Mouse (Mus musculus): Measurements from ENCODE around the gene Gm28038. TPM values are rescaled to one million over a fixed set of nuclear protein-coding genes. Genes with fewer than 3 reads are reported as not detected.
A peak's percentile ranks its signal among the peaks of the same experiment; 100 is the strongest.

The Gm28038 gene
- polyA plus RNA-seq, 1 experiment from 2014 or later: not detected

DNA sequence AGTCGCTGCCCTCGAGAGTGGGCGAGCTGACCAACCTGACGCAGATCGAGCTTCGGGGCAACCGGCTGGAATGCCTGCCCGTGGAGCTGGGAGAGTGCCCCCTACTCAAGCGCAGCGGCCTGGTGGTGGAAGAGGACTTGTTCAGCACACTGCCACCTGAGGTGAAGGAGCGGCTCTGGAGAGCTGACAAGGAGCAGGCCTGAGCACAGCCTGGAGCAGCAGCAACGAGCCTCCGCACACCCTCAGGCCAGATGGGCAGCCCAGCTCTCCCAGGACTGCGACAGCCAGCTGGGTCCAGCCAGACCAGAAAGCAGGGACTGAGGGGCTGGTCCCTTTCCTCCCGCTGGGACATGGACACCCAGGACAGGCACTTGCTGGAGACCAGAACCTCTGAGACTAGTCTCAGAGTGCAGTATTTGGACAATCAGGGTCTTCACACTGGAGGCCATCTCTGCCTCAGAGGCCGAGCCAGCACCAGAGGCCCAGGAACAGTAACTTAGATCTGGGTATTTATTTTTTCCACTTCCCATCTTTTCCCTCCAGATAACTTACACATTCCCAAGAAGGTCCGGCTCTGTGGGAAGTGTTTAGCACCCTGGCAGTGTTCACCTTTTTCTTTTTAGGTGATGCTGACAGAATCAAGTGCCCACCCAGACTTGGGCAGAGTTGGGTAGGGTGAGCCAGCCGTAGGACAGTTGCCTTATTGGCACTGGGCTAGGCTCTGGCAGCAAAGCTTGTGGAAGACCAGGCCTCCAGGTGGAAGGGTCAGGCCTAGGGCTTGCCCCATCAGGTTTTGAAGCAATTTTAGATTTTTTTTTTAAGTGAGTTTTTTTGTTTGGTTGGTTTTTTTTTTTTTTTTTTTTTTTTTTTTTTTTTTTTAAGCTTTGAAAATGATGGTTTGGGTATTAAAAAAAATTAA lies 18.7 kb upstream of the Gm28038 start:
- H3K4me3 ChIP-seq (ENCODE audit: low read depth, low read length): no peak overlapping the region
- no peak overlapping the region for H3K4me2 ChIP-seq
- ATAC-seq (ENCODE audit: low FRiP score) (no peak), DNase-seq (ENCODE audit: low spot score, missing footprints) (no peak)
- peaks cover 7% of the 10 kb centered on the region for H3K4me1 ChIP-seq (ENCODE audit: control insufficient read depth, insufficient read depth, low read length)
- no peaks in the 10 kb centered on the region for H3K27me3 ChIP-seq (ENCODE audit: control insufficient read depth, insufficient read depth, low read length)
- H3K27ac ChIP-seq (ENCODE audit: low read depth, low read length): no peak overlapping the region; the same call in 1 of the 2 replicates
- H3K9ac ChIP-seq (ENCODE audit: low read length): no peak overlapping the region
- H3K9me3 ChIP-seq (ENCODE audit: control insufficient read depth, low read length): no peaks in the 10 kb centered on the region
- 93% methylated on average over 18 of the region's 18 CpGs for WGBS
- peaks cover 27% of the 10 kb centered on the region for H3K36me3 ChIP-seq (ENCODE audit: control insufficient read depth, insufficient read depth, low read length)

DNA sequence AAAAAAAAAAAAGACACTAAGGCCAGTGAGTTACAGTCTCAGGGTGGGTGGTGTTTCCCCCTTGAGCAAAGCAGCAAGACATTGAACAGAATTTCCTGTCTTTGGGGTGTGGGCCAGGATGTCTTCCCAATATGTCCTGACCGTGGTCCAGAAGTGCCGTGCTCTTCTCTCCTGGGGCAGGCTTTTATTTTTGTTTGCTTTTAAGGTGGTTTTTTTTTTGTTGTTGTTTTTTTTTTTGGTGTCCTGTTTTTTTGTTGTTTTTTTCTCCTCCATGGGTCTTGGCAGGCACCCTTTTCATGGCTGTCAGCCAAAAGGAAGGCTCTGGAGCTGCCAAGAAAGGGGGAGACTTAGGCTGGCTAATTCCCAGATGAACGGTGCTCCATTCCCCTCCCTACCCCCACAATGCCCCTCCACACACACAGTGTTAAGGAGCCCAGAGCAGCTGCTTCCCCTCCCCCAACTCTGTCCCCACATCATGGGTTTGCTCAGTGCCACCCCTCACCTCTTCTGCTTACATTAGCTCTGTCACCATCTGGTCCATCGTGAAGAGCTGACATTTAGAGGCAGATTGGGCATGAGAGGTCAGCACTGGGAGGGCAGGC lies 17.9 kb upstream of the Gm28038 start:
- Histone ChIP-seq H3K9ac (ENCODE audit: low read length) (no peak overlapping the region), H3K4me3 (ENCODE audit: low read depth, low read length) (no peak overlapping the region), H3K4me1 (ENCODE audit: control insufficient read depth, insufficient read depth, low read length) (peaks cover 7% of the 10 kb centered on the region), H3K27me3 (ENCODE audit: control insufficient read depth, insufficient read depth, low read length) (no peaks in the 10 kb centered on the region), H3K27ac (ENCODE audit: low read depth, low read length) (no peak overlapping the region), H3K9me3 (ENCODE audit: control insufficient read depth, low read length) (no peaks in the 10 kb centered on the region), H3K4me2 (no peak overlapping the region), H3K36me3 (ENCODE audit: control insufficient read depth, insufficient read depth, low read length) (peaks cover 22% of the 10 kb centered on the region)
- ATAC-seq (ENCODE audit: low FRiP score): peak; percentile 44; the same call in 1 of the 2 replicates
- DNase-seq (ENCODE audit: low spot score, missing footprints): no peak
- 79% methylated on average over 4 of the region's 4 CpGs for WGBS

DNA sequence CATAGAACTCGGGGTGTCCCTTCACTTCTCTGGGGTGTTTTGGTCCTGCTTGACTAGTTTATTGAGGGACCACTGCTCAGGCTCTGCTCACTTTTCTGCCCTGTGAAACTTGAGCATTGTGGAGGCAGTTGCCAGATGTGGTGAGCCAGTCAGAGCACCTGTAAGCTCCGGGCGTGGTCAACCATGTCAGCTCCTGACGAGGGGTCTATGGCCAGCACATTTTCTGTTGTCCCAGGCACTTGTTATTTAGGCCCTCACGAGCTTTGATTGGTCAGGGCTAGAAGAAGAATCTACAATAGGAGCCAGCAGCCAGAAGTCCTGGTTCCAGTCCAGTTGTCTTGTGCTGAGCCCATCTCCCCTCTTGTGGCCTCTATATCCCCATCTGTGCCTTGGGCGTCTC lies 17.0 kb upstream of the Gm28038 start:
- DNase-seq (ENCODE audit: low spot score, missing footprints): no peak
- no peak overlapping the region for H3K27ac ChIP-seq (ENCODE audit: low read depth, low read length)
- no peaks in the 10 kb centered on the region for H3K27me3 ChIP-seq (ENCODE audit: control insufficient read depth, insufficient read depth, low read length)
- WGBS: 88% methylated on average over 6 of the region's 6 CpGs
- H3K9me3 ChIP-seq (ENCODE audit: control insufficient read depth, low read length): no peaks in the 10 kb centered on the region
- H3K4me1 ChIP-seq (ENCODE audit: control insufficient read depth, insufficient read depth, low read length): peaks cover 7% of the 10 kb centered on the region
- no peak overlapping the region for H3K4me3 ChIP-seq (ENCODE audit: low read depth, low read length)
- ATAC-seq (ENCODE audit: low FRiP score): no peak
- H3K36me3 ChIP-seq (ENCODE audit: control insufficient read depth, insufficient read depth, low read length): peaks cover 20% of the 10 kb centered on the region
- no peak overlapping the region for H3K9ac ChIP-seq (ENCODE audit: low read length)
- no peak overlapping the region for H3K4me2 ChIP-seq

DNA sequence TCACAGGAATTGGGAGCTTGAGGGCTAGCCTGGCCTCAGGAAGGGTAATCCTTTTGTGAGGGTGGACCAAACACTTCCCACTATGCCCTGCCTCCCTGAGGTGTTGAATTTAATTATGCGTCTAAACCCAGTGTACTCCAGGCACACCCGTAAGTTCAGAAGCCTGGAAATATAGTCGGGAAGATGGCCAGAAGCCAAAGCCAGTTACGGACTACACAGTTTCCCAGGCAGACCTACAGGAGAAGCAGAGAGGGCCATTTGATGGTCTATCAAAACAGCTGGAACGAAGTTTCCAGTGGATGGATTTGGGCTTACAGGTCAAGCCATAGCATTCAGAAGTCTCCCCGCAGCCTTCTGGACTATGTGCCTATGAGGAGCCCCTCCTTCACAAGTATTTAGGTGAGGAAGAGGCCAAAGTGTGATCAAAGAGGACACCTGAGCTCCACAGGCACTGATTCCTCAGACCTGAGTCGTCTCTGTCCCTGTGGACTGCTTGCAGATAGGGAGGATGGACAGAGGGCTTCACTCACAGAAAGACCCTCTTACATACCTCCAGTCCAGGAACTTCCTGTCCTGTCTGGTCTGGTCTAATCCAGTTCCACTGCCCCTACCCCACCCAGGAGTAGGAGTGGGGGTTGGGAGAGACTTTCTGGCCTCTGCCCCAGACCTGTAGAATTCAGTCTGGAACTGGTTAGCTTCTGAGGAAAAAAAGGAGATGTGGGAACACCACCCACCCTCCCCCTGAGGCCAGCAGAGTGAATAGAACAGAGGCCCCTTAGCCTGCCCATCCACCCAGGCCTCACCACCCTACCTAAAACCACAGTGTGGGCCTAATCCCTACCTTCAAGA lies 15.9 kb upstream of the Gm28038 start:
- no peak overlapping the region for H3K27ac ChIP-seq (ENCODE audit: low read depth, low read length)
- peaks cover 20% of the 10 kb centered on the region for H3K36me3 ChIP-seq (ENCODE audit: control insufficient read depth, insufficient read depth, low read length)
- DNase-seq (ENCODE audit: low spot score, missing footprints): peak; percentile 84
- WGBS: 80% methylated on average over 7 of the region's 7 CpGs
- H3K4me3 ChIP-seq (ENCODE audit: low read depth, low read length): no peak overlapping the region
- H3K9me3 ChIP-seq (ENCODE audit: control insufficient read depth, low read length): no peaks in the 10 kb centered on the region
- peaks cover 7% of the 10 kb centered on the region for H3K4me1 ChIP-seq (ENCODE audit: control insufficient read depth, insufficient read depth, low read length)
- no peak overlapping the region for H3K4me2 ChIP-seq
- H3K9ac ChIP-seq (ENCODE audit: low read length): no peak overlapping the region
- ATAC-seq (ENCODE audit: low FRiP score): no peak
- no peaks in the 10 kb centered on the region for H3K27me3 ChIP-seq (ENCODE audit: control insufficient read depth, insufficient read depth, low read length)

DNA sequence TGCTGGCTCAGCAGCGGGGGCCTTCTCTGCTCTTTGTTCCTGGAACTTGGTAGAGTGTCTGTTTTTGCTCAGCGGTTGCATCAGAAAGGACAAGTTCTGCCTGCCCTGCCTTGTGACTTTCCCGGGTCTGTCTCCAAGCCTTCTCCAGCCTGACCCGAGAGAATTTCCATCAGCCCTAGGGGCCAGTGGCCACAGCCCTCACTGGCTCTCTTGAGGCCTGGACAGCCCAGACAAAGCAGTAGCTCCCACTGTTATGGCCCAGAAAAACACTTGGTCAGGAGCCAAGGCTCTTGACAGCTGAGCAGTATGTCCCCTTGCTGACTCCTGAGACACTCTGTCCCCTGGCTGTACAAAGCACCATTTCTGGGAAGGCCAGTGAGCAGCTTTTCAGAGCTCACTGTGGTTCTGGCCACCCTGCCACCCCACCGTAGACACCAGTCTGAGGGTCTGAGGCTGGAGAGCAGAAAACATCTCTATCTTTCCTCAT lies 15.0 kb upstream of the Gm28038 start, which contains the start of gene Phyhd1:
Gene Phyhd1 (plus strand): TSS at position 437 of the 487 bp plus-strand sequence.
- 45% methylated on average over 5 of the region's 5 CpGs for WGBS
- peak within 1 kb of the TSS; percentile 2; the same call in 1 of the 2 replicates for H3K4me2 ChIP-seq
- peaks cover 18% of the 10 kb centered on the region for H3K36me3 ChIP-seq (ENCODE audit: control insufficient read depth, insufficient read depth, low read length)
- H3K9me3 ChIP-seq (ENCODE audit: control insufficient read depth, low read length): no peaks in the 10 kb centered on the region
- peaks cover 7% of the 10 kb centered on the region for H3K4me1 ChIP-seq (ENCODE audit: control insufficient read depth, insufficient read depth, low read length)
- no peak within 1 kb of the TSS for H3K9ac ChIP-seq (ENCODE audit: low read length)
- H3K27me3 ChIP-seq (ENCODE audit: control insufficient read depth, insufficient read depth, low read length): no peaks in the 10 kb centered on the region
- no peak within 1 kb of the TSS for H3K4me3 ChIP-seq (ENCODE audit: low read depth, low read length)
- H3K27ac ChIP-seq (ENCODE audit: low read depth, low read length): peak within 1 kb of the TSS; percentile 11; the same call in 1 of the 2 replicates
- ATAC-seq (ENCODE audit: low FRiP score) (no peak), DNase-seq (ENCODE audit: low spot score, missing footprints) (no peak)

DNA sequence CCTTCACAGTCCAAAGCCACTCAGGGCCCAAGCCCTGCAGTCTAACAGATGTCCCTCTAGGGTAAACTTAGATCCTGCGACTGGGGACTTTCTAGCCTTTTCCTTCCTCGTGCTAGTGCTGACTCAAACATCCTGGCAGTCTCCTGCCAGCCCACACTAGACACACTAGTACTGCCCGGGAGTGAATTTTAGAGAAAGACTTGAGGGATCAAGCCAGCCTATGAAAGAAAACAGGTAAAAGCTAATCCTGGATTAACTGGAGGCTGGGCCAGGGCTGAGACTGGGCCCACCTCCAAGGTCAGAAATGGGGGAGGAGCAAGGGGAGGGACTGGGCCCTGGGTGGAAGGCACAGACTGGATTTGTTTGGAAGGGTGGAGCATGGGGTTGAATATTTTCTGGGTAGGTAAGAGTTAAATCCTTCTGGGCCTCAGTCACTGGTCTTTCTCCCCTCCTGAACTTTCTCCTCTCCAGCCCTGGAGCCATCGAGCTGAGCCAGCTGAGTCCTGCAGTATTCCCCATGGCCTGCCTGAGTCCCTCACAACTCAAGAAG lies 14.4 kb upstream of the Gm28038 start:
- Histone ChIP-seq H3K4me3 (ENCODE audit: low read depth, low read length) (no peak overlapping the region), H3K27me3 (ENCODE audit: control insufficient read depth, insufficient read depth, low read length) (no peaks in the 10 kb centered on the region), H3K9me3 (ENCODE audit: control insufficient read depth, low read length) (no peaks in the 10 kb centered on the region), H3K9ac (ENCODE audit: low read length) (no peak overlapping the region), H3K4me1 (ENCODE audit: control insufficient read depth, insufficient read depth, low read length) (peaks cover 7% of the 10 kb centered on the region), H3K4me2 (peak overlapping the region; percentile 2; the same call in 1 of the 2 replicates), H3K36me3 (ENCODE audit: control insufficient read depth, insufficient read depth, low read length) (peaks cover 15% of the 10 kb centered on the region; the same call in 1 of the 2 replicates), H3K27ac (ENCODE audit: low read depth, low read length) (peak overlapping the region; percentile 11; the same call in 1 of the 2 replicates)
- 10% methylated on average over 4 of the region's 4 CpGs for WGBS
- ATAC-seq (ENCODE audit: low FRiP score) (0 out of 2 replicates have a peak, but pooled peaks have one; percentile 44), DNase-seq (ENCODE audit: low spot score, missing footprints) (peak; percentile 87)

- ATAC-seq (ENCODE audit: low FRiP score) (no peak), DNase-seq (ENCODE audit: low spot score, missing footprints) (no peak)
- WGBS: 93% methylated on average over 2 of the region's 2 CpGs
Observed at GRCm38 (mm10) chr2:30267466-30267865, 13.4 kb upstream of the Gm28038 start.

GRCm38 (mm10) chr2:30268371-30268770 lies 12.5 kb upstream of the Gm28038 start:
- Histone ChIP-seq H3K4me1 (ENCODE audit: control insufficient read depth, insufficient read depth, low read length) (peaks cover 7% of the 10 kb centered on the region), H3K4me3 (ENCODE audit: low read depth, low read length) (no peak overlapping the region), H3K4me2 (no peak overlapping the region), H3K36me3 (ENCODE audit: control insufficient read depth, insufficient read depth, low read length) (peaks cover 9% of the 10 kb centered on the region; the same call in 1 of the 2 replicates), H3K27ac (ENCODE audit: low read depth, low read length) (no peak overlapping the region), H3K9me3 (ENCODE audit: control insufficient read depth, low read length) (no peaks in the 10 kb centered on the region), H3K27me3 (ENCODE audit: control insufficient read depth, insufficient read depth, low read length) (no peaks in the 10 kb centered on the region), H3K9ac (ENCODE audit: low read length) (no peak overlapping the region)
- DNase-seq (ENCODE audit: low spot score, missing footprints): no peak
- ATAC-seq (ENCODE audit: low FRiP score): no peak
- WGBS: 63% methylated on average over 4 of the region's 4 CpGs

More at GRCm38 (mm10) chr2:30267466-30267865, 13.4 kb upstream of the Gm28038 start:
- no peaks in the 10 kb centered on the region for H3K9me3 ChIP-seq (ENCODE audit: control insufficient read depth, low read length)
- H3K4me1 ChIP-seq (ENCODE audit: control insufficient read depth, insufficient read depth, low read length): peaks cover 7% of the 10 kb centered on the region
- peaks cover 10% of the 10 kb centered on the region; the same call in 1 of the 2 replicates for H3K36me3 ChIP-seq (ENCODE audit: control insufficient read depth, insufficient read depth, low read length)
- no peak overlapping the region for H3K9ac ChIP-seq (ENCODE audit: low read length)
- no peak overlapping the region for H3K4me2 ChIP-seq
- no peaks in the 10 kb centered on the region for H3K27me3 ChIP-seq (ENCODE audit: control insufficient read depth, insufficient read depth, low read length)
- H3K4me3 ChIP-seq (ENCODE audit: low read depth, low read length): no peak overlapping the region
- no peak overlapping the region for H3K27ac ChIP-seq (ENCODE audit: low read depth, low read length)

All from midbrain, embryonic 11.5 days (tissue).